In genomic region chr5:110960890-110961289, GRCm38 (mm10) we compare ENCODE assay signal across 18 mouse cellular contexts.
DNase-seq lines count a peak whose midpoint lies in the region; ATAC-seq and TF ChIP-seq lines count a peak whose summit lies in the region.
"Had no signal": no experiment of that assay in that cellular context is flagged by ENCODE, and none has a peak within 500 bp of the region (broad histone marks: within the 10 kb centered on the region; RNA-seq: fewer than 3 reads in every experiment).

No protein-coding gene starts in this region.

- no peaks in the 10 kb centered on the region for H3K27me3 ChIP-seq in hindbrain, embryonic 13.5 days
- no peaks in the 10 kb centered on the region for H3K27me3 ChIP-seq in hindbrain, postnatal 0 days (ENCODE audit: insufficient read depth, low read length)

- DNase-seq in hindbrain, postnatal 0 days (ENCODE audit: low spot score), result no peak
- DNase-seq in B cell, adult 2 months, result peak; percentile 23 to 33
- no peak for DNase-seq in layer of hippocampus, adult 18-20 months (ENCODE audit: low spot score in 2 of 2)
- DNase-seq: adrenal gland, postnatal 10 days; cerebellum, adult 18-20 months; cerebellum, adult 9-11 months; gastrocnemius, adult 2 months; gastrocnemius, postnatal 25 days; heart, adult 18-20 months; heart, postnatal 10 days had no signal

- H3K4me2 ChIP-seq in hindbrain, embryonic 13.5 days, result no peak overlapping the region
- H3K4me2 ChIP-seq in hindbrain, postnatal 0 days (ENCODE audit: low read depth, low read length), result no peak overlapping the region
- H3K4me2 ChIP-seq: hindbrain, embryonic 14.5 days had no signal

- TF ChIP-seq CTCF in hindbrain, postnatal 0 days (IDR thresholded peaks at IDR 0.05; ENCODE audit: low read depth), result no peak

- H3K4me1 ChIP-seq in hindbrain, embryonic 13.5 days (replicated peaks), result peaks cover 7% of the 10 kb centered on the region
- no peaks in the 10 kb centered on the region for H3K4me1 ChIP-seq in hindbrain, postnatal 0 days (ENCODE audit: insufficient read depth, low read length)
- H3K4me1 ChIP-seq: forebrain, embryonic 10.5 days; heart, embryonic 10.5 days had no signal

- no peak for ATAC-seq in hindbrain, embryonic 13.5 days (ENCODE audit: low FRiP score)
- no peak for ATAC-seq in hindbrain, postnatal 0 days
- ATAC-seq in granulocyte monocyte progenitor cell, adult 5-6 weeks (replicated peaks; ENCODE audit: poor library complexity, severe bottlenecking), result peak; percentile 67
- no peak for ATAC-seq in erythroid progenitor cell, adult 5-6 weeks (replicated peaks; ENCODE audit: low FRiP score, poor library complexity, severe bottlenecking)
- ATAC-seq: intestine, embryonic 16.5 days had no signal

- no peak overlapping the region for H3K4me3 ChIP-seq in hindbrain, embryonic 13.5 days
- no peak overlapping the region for H3K4me3 ChIP-seq in hindbrain, postnatal 0 days (ENCODE audit: low read length)
- H3K4me3 ChIP-seq: embryonic facial prominence, embryonic 10.5 days; forebrain, embryonic 10.5 days; gastrocnemius, adult 2 months; heart, embryonic 10.5 days had no signal

- H3K27ac ChIP-seq in hindbrain, embryonic 13.5 days, result peak overlapping the region; percentile 48
- no peak overlapping the region for H3K27ac ChIP-seq in hindbrain, postnatal 0 days
- H3K27ac ChIP-seq: embryonic facial prominence, embryonic 10.5 days; forebrain, embryonic 10.5 days; gastrocnemius, adult 2 months; heart, embryonic 10.5 days; hindbrain, embryonic 14.5 days had no signal

- H3K9ac ChIP-seq in hindbrain, embryonic 13.5 days, result no peak overlapping the region
- H3K9ac ChIP-seq in hindbrain, postnatal 0 days (replicated peaks; ENCODE audit: low read length), result no peak overlapping the region
- H3K9ac ChIP-seq: hindbrain, embryonic 14.5 days had no signal

- H3K36me3 ChIP-seq in hindbrain, embryonic 13.5 days, result no peaks in the 10 kb centered on the region
- H3K36me3 ChIP-seq in hindbrain, postnatal 0 days (ENCODE audit: insufficient read depth, low read length), result no peaks in the 10 kb centered on the region
- H3K36me3 ChIP-seq: embryonic facial prominence, embryonic 10.5 days; forebrain, embryonic 10.5 days; heart, embryonic 10.5 days had no signal

- WGBS in hindbrain, embryonic 13.5 days, result 66% methylated on average over 4 of the region's 4 CpGs
- 59% methylated on average over 4 of the region's 4 CpGs for WGBS in hindbrain, postnatal 0 days

- H3K9me3 ChIP-seq in hindbrain, embryonic 13.5 days, result no peaks in the 10 kb centered on the region
- H3K9me3 ChIP-seq in hindbrain, postnatal 0 days (ENCODE audit: low read length), result no peaks in the 10 kb centered on the region
- H3K9me3 ChIP-seq: embryonic facial prominence, embryonic 10.5 days; forebrain, embryonic 10.5 days; heart, embryonic 10.5 days had no signal

Comparison
In these comparisons a context has a peak if more than half of its experiments do, and no peak if none do; other contexts are left out.
1. DNase-seq: peak in B cell, adult 2 months (2 of 2); none in hindbrain, postnatal 0 days (single experiment) and layer of hippocampus, adult 18-20 months (0 of 2).